Mouse (Mus musculus) kidney, embryonic 14.5 days (tissue): ENCODE data around the gene Art5. TPM values are rescaled to one million over a fixed set of nuclear protein-coding genes. Genes with fewer than 3 reads are reported as not detected.

ENCODE experiments used
- ATAC-seq: fragments of 200-750 bp; cut with Nextera tagmentation; 2 replicates; pipeline ENCODE4 v1.8.0; 2017; ENCODE audit warnings: moderate number of reproducible peaks, mild to moderate bottlenecking, moderate TSS enrichment, moderate library complexity; ENCODE audit not compliant: low FRiP score, low TSS enrichment
- H3K27ac ChIP-seq: fragments of 300-500 bp; sonication (generic); 2 replicates; pipeline ENCODE4 v1.5.1; 2014; ENCODE audit warnings: low read depth, mild to moderate bottlenecking, low read length, moderate library complexity, mixed read lengths
- H3K27me3 ChIP-seq: fragments of 300-500 bp; sonication (generic); 2 replicates; pipeline ENCODE4 v1.6.1; 2014; ENCODE audit warnings: mild to moderate bottlenecking, low read length; ENCODE audit not compliant: control insufficient read depth, insufficient read depth
- H3K36me3 ChIP-seq: fragments of 300-500 bp; sonication (generic); 2 replicates; pipeline ENCODE4 v1.6.1; 2014; ENCODE audit warnings: low read length, mixed read lengths; ENCODE audit not compliant: control insufficient read depth, insufficient read depth
- H3K4me1 ChIP-seq: fragments of 300-500 bp; sonication (generic); 2 replicates; pipeline ENCODE4 v1.6.1; 2014; ENCODE audit warnings: low read length, mixed read lengths; ENCODE audit not compliant: control insufficient read depth, insufficient read depth
- H3K4me2 ChIP-seq: fragments of 300-500 bp; sonication (generic); replicated peaks from 2 replicates; pipeline ENCODE4 v1.6.1; 2014; ENCODE audit warnings: low read depth, mild to moderate bottlenecking, low read length
- H3K4me3 ChIP-seq: fragments of 300-500 bp; sonication (generic); 2 replicates; pipeline ENCODE4 v1.5.1; 2014; ENCODE audit warnings: mild to moderate bottlenecking, low read length
- H3K9ac ChIP-seq: fragments of 300-500 bp; sonication (generic); 2 replicates; pipeline ENCODE4 v1.6.1; 2014; ENCODE audit warnings: low read depth, mild to moderate bottlenecking, low read length, moderate library complexity
- H3K9me3 ChIP-seq: fragments of 300-500 bp; sonication (generic); 2 replicates; pipeline ENCODE4 v1.6.1; 2016; ENCODE audit warnings: low read length; ENCODE audit not compliant: control insufficient read depth
- WGBS: fragments of 180-500 bp; shearing (Covaris S2); extraction: QIAGEN DNeasy Blood & Tissue Kit; methylation state at CpG from one replicate; pipeline ENCODE4 v1.1.7; 2014; 5-methylcytosine and 5-hydroxymethylcytosine counted together
- polyA plus RNA-seq: library from polyadenylated mRNA; unstranded; fragments of >200 nt; fragmentation: Nextera tagmentation; extraction: Ambion mirVana; gene quantifications from 2 replicates; pipeline ENCODE4 v1.2.1, GENCODE M21; 2014

Gene Art5
- polyA plus RNA-seq: 1.8 and 2.1 TPM in 2 replicates

DNA sequence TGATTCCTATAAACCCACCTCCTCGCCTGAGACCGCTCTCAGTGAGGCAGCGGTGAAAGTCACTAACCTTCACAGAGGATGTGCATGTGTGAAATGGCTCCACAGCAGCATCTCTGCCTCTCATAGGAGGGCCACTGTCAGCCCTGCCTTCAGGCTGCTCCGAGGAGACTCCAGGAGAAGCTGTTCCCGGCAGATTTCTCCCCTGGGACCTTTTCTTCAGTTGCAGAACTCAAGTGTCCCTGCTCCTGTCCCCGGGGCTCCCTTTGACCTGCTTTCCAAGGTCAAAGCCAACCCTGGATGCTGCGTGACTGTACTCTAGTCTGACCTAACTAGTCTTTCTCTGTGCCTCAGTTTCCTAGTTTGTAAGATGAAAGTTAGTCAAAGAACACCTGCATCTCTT lies at the start of gene Art5:
Gene Art5 (minus strand): TSS at position 319 of the 400 bp plus-strand sequence.
- Histone ChIP-seq H3K9me3 (no peaks in the 10 kb centered on the region), H3K36me3 (no peaks in the 10 kb centered on the region), H3K4me1 (peaks cover 5% of the 10 kb centered on the region; the same call in 1 of the 2 replicates), H3K4me3 (no peak within 1 kb of the TSS), H3K27me3 (no peaks in the 10 kb centered on the region), H3K4me2 (no peak within 1 kb of the TSS), H3K9ac (no peak within 1 kb of the TSS), H3K27ac (no peak within 1 kb of the TSS)
- 85% methylated on average over 7 of the region's 7 CpGs for WGBS
- ATAC-seq: no peak

DNA sequence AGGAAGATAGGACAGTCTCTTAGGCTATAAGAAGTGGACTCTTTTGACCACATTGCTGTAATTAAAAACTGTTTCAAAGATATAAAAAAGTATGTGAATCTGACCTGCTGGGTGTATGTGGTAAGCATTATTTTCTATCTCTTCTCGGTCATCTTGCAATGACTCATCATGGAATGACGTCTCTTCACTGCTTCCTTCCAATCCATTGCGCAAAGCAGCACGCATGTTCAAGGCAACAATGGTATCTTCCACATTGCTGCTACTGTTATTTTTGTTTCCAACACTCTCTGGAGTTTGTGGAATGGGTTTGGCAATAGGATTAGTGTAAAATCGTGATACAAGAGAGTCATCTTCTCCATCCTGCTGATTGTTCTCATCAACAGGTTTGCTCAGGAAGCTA lies 44.4 kb upstream of the Art5 start:
- Histone ChIP-seq H3K4me3 (no peak overlapping the region), H3K36me3 (peaks cover 75% of the 10 kb centered on the region), H3K9me3 (no peaks in the 10 kb centered on the region), H3K27me3 (no peaks in the 10 kb centered on the region), H3K4me1 (no peaks in the 10 kb centered on the region), H3K27ac (no peak overlapping the region), H3K4me2 (no peak overlapping the region), H3K9ac (no peak overlapping the region)
- 93% methylated on average over 5 of the region's 5 CpGs for WGBS
- no peak for ATAC-seq

DNA sequence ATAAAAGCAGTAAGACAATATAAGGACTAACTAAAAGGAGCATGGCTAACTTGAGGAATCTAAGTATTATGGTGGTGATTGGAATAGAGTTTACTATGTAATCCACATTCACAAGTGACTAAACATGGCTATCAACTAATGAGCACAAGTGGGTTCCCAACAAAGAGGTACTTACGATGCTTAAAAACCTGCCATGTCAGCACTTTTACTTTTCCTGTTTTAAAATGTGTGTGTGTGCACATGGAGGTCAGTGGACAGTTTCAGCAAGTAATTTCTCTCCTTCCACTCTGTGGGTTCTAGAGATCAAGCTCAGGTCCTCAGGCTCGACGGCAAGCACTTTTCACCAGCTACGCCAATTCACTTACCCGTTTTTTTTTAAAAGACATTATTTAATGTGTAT lies 28.6 kb upstream of the Art5 start:
- no peak overlapping the region for H3K4me3 ChIP-seq
- no peaks in the 10 kb centered on the region for H3K4me1 ChIP-seq
- H3K9ac ChIP-seq: no peak overlapping the region
- H3K36me3 ChIP-seq: peaks cover 83% of the 10 kb centered on the region
- no peak overlapping the region for H3K27ac ChIP-seq
- no peaks in the 10 kb centered on the region for H3K9me3 ChIP-seq
- no peak for ATAC-seq
- WGBS: 96% methylated on average over 5 of the region's 5 CpGs
- H3K4me2 ChIP-seq: no peak overlapping the region
- no peaks in the 10 kb centered on the region for H3K27me3 ChIP-seq

DNA sequence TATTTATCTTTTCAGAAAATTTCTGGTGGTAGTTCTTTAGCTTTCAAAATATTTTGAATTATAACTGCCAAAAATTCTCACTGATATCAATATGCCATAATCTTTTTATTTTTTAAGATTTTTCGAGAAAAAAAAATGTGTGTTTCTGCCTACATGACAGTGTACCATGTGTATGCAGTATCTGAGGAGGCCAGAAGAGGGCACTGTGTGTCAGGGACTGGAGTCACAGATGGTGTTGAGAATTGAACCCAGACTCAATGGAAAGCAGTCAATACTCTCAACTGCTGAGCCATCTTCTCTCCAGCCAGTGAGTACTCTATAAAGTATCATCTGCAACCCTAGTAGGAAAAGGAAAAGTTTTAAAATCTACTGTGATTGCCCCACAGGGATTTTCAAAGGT lies 28.2 kb upstream of the Art5 start:
- no peak for ATAC-seq
- H3K27ac ChIP-seq: no peak overlapping the region
- H3K36me3 ChIP-seq: peaks cover 87% of the 10 kb centered on the region
- no peak overlapping the region for H3K4me2 ChIP-seq
- no peaks in the 10 kb centered on the region for H3K9me3 ChIP-seq
- H3K4me1 ChIP-seq: no peaks in the 10 kb centered on the region
- no peak overlapping the region for H3K4me3 ChIP-seq
- no peak overlapping the region for H3K9ac ChIP-seq
- WGBS: 84% methylated on average over 1 of the region's 1 CpGs
- no peaks in the 10 kb centered on the region for H3K27me3 ChIP-seq

DNA sequence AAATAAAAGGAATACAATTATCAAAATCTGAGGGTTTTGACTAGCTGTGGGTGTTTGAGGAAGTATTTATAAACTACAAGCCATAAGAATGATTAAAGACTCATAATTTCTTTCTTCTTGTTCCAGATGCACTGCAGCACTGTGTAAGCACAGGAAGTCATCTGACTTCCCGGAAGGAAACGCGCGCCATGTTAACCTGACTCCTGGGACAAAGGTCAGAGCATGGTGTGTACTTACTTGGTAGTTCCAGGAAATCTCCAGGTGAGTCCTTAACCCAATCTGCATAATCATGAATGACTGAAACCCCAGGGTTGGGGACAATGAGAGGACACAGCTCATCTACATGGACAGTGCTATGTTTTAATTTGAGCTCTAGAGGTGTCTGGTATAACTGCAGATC lies 23.1 kb upstream of the Art5 start:
- peaks cover 87% of the 10 kb centered on the region for H3K36me3 ChIP-seq
- no peak for ATAC-seq

DNA sequence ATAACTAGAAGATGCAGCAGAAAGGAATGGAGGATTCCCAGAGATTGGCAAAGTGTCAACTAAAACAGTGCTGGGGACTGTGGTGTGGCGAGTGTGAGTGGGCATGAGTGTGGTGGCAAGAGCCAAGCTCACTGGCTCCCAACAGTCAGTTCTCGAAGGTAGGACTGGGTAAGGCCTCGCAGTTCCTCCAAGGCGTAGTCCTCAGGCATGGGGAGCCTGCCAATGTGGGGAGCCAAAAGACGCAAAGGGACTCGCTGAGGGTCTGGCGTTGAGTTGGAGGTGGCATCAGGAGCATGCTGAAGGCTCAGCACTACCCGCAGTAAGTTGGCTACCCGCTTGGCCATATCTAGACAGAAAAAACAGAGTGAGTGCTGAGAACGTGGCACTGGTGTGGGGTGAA lies 11.0 kb upstream of the Art5 start:
- Histone ChIP-seq H3K9me3 (no peaks in the 10 kb centered on the region), H3K36me3 (peaks cover 71% of the 10 kb centered on the region), H3K27ac (no peak overlapping the region), H3K4me1 (no peaks in the 10 kb centered on the region), H3K9ac (no peak overlapping the region), H3K4me2 (no peak overlapping the region), H3K27me3 (no peaks in the 10 kb centered on the region), H3K4me3 (no peak overlapping the region)
- WGBS: 94% methylated on average over 10 of the region's 10 CpGs
- no peak for ATAC-seq

More for the DNA sequence above, 23.1 kb upstream of the Art5 start:
- no peak overlapping the region for H3K27ac ChIP-seq
- H3K4me2 ChIP-seq: no peak overlapping the region
- no peak overlapping the region for H3K4me3 ChIP-seq
- no peaks in the 10 kb centered on the region for H3K9me3 ChIP-seq
- no peaks in the 10 kb centered on the region for H3K27me3 ChIP-seq
- H3K4me1 ChIP-seq: no peaks in the 10 kb centered on the region
- 91% methylated on average over 4 of the region's 4 CpGs for whole genome bisulfite sequencing
- H3K9ac ChIP-seq: no peak overlapping the region

DNA sequence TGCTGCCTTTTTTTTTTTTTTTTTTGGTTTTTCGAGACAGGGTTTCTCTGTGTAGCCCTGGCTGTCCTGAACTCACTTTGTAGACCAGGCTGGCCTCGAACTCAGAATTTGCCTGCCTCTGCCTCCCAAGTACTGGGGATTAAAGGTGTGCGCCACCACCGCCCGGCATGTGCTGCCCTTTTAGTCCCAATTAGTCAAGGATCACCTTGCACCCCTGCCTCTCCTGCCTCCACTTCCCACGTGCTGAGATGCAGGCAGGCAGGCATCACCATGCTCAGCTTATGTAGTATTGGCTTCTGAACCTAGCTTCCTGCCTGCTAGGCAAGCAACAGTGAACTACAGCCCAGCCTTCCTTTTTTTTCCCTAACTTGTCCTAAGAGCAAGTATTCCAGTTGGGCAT lies 8.1 kb upstream of the Art5 start:
- no peak overlapping the region for H3K4me2 ChIP-seq
- no peak overlapping the region for H3K27ac ChIP-seq
- no peak overlapping the region for H3K4me3 ChIP-seq
- ATAC-seq: no peak
- H3K9me3 ChIP-seq: no peaks in the 10 kb centered on the region
- H3K4me1 ChIP-seq: no peaks in the 10 kb centered on the region
- H3K27me3 ChIP-seq: no peaks in the 10 kb centered on the region
- no peak overlapping the region for H3K9ac ChIP-seq
- WGBS: 77% methylated on average over 6 of the region's 6 CpGs
- H3K36me3 ChIP-seq: peaks cover 42% of the 10 kb centered on the region

DNA sequence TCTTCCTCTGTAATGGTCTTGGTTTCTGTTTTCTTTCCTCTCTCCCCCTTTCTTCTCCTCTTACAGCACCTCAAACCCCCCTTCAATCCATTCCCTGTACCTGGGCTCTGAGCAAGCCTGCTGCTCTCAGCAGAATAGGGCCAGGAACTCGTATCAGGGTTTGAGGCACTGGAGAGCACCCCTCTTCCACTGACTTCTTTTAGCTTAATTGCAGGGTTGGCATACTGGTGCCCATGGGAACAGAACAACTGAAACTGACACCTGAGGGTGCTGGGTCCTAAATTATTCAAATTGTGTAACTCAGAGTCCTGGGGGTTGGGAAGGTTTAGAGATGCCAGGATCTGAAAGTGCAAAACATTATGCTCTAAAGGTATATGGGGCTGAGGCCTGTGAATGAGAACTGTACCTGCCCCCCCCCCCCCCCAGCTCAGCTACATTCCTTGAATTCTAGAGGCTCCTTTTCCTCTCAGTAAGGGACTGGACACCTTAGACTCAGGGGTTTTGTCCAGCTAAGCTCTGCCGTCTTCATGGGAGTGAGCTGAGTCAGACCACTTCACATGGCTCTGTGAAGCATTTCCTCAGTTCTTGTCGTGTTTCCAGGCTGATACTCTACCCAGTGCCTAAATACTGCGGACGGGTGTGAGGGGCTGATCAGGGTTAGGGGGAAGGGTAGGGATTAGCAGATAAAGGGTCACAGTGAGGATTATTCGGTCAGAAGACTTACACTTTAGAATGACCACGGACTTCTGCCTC lies 7.5 kb upstream of the Art5 start, which contains the start of gene Chrna10:
Gene Chrna10 (minus strand): TSS at position 250 of the 753 bp plus-strand sequence.
- Histone ChIP-seq H3K27ac (no peak within 1 kb of the TSS), H3K4me3 (no peak within 1 kb of the TSS), H3K9me3 (no peaks in the 10 kb centered on the region), H3K9ac (no peak within 1 kb of the TSS), H3K4me2 (no peak within 1 kb of the TSS), H3K4me1 (no peaks in the 10 kb centered on the region), H3K36me3 (peaks cover 35% of the 10 kb centered on the region), H3K27me3 (no peaks in the 10 kb centered on the region)
- WGBS: 44% methylated on average over 7 of the region's 7 CpGs
- ATAC-seq: no peak

DNA sequence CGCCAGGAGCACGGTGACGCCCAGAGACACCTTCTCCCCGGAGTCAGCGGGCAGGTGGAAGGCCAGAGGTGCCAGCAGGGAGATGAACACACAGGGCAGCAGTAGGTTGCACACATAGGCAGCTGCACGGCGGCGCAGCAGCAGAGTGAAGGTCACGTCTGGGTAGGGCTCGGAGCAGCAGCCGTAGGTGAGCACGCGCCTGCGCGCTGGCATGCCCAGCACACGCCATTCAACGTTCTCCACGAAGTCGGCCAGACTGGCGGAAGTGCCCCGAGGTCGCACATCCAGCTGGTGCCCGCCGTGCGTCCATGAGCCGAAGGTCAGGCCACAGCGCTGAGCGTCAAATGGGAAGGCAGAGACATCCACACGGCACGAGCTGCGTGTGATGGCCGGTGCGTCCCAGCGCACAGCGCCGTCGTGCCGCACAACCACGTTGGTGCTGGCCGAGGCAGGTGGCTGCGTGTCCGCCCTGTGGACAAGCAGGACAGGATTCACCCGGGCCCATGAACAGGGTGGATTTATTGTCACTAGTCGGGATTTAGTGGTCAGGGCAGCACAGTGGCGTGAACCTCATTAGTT lies 4.0 kb upstream of the Art5 start:
- H3K27me3 ChIP-seq: no peaks in the 10 kb centered on the region
- no peaks in the 10 kb centered on the region for H3K9me3 ChIP-seq
- H3K4me1 ChIP-seq: no peaks in the 10 kb centered on the region
- peaks cover under 1% of the 10 kb centered on the region; the same call in 1 of the 2 replicates for H3K36me3 ChIP-seq
- no peak overlapping the region for H3K4me3 ChIP-seq
- H3K27ac ChIP-seq: no peak overlapping the region
- ATAC-seq: no peak
- no peak overlapping the region for H3K4me2 ChIP-seq
- WGBS: 84% methylated on average over 45 of the region's 45 CpGs
- H3K9ac ChIP-seq: no peak overlapping the region
